Mouse (Mus musculus) stomach, embryonic 15.5 days (tissue): ENCODE measurements around the gene Oas1a. TPM values are rescaled to one million over a fixed set of nuclear protein-coding genes. Genes with fewer than 3 reads are reported as not detected.
"Not testable (repeated sequence)": the region's sequence is repeated elsewhere in the genome, so short reads cannot be mapped to it uniquely, and the experiment has no call there.

ENCODE experiments used
- ATAC-seq: fragments of 200-750 bp; cut with Nextera tagmentation; 2 replicates; pipeline ENCODE4 v1.8.0; 2017; ENCODE audit warnings: low read depth, moderate number of reproducible peaks, moderate TSS enrichment; ENCODE audit not compliant: insufficient read depth, low FRiP score
- H3K27ac ChIP-seq: fragments of 300-500 bp; sonication (generic); 2 replicates; pipeline ENCODE4 v1.5.1; 2015; ENCODE audit warnings: mild to moderate bottlenecking, inconsistent platforms
- H3K27me3 ChIP-seq: fragments of 300-500 bp; sonication (generic); replicated peaks from 2 replicates; pipeline ENCODE4 v1.6.1; 2015; ENCODE audit warnings: inconsistent platforms
- H3K36me3 ChIP-seq: fragments of 300-500 bp; sonication (generic); 2 replicates; pipeline ENCODE4 v1.6.1; 2015; ENCODE audit warnings: inconsistent platforms
- H3K4me1 ChIP-seq: fragments of 300-500 bp; sonication (generic); 2 replicates; pipeline ENCODE4 v1.6.1; 2015; ENCODE audit warnings: inconsistent platforms
- H3K4me2 ChIP-seq: fragments of 300-500 bp; sonication (generic); 2 replicates; pipeline ENCODE4 v1.6.1; 2015; ENCODE audit warnings: mild to moderate bottlenecking, inconsistent platforms
- H3K4me3 ChIP-seq: fragments of 300-500 bp; sonication (generic); replicated peaks from 2 replicates; pipeline ENCODE4 v1.5.1; 2015; ENCODE audit warnings: inconsistent platforms
- H3K9ac ChIP-seq: fragments of 300-500 bp; sonication (generic); 2 replicates; pipeline ENCODE4 v1.6.1; 2015; ENCODE audit warnings: inconsistent platforms
- H3K9me3 ChIP-seq: fragments of 300-500 bp; sonication (generic); 2 replicates; pipeline ENCODE4 v1.6.1; 2016; ENCODE audit warnings: inconsistent platforms
- WGBS: fragments of 180-500 bp; shearing (Covaris S2); methylation state at CpG from one replicate; pipeline ENCODE4 v1.1.7; 2015; 5-methylcytosine and 5-hydroxymethylcytosine counted together
- polyA plus RNA-seq: library from polyadenylated mRNA; unstranded; fragments of >200 nt; fragmentation: Nextera tagmentation; extraction: Ambion mirVana; gene quantifications from 2 replicates; pipeline ENCODE4 v1.2.1, GENCODE M21; 2015

Gene Oas1a
- polyA plus RNA-seq, 1 experiment from 2014 or later: 4.6 TPM

DNA sequence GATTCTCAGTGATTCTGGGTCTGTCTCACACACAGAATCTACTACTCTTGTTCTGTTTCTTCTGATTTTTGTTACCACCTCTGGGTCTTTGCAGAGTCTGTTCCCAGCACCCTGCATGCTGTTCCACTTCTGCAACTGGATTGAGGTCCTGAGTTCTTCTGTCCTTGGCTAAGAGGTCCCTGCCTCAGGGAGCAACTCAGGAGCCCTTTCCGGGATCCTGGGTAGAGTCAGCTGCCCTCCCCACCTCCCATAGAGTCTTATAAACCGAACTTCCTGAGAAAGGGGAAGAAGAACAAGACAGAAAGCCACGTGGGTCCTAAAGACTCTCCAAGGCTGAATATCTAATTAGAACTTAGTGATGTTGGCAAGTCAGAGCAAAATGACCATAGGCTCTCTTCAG, 16.3 kb downstream of the Oas1a start:
- H3K9ac ChIP-seq: no peak overlapping the region
- H3K4me3 ChIP-seq: no peak overlapping the region
- no peaks in the 10 kb centered on the region for H3K9me3 ChIP-seq
- WGBS: 60% methylated on average over 3 of the region's 3 CpGs
- no peak for ATAC-seq
- H3K27ac ChIP-seq: no peak overlapping the region
- H3K36me3 ChIP-seq: no peaks in the 10 kb centered on the region
- H3K27me3 ChIP-seq: no peaks in the 10 kb centered on the region
- no peak overlapping the region for H3K4me2 ChIP-seq
- no peaks in the 10 kb centered on the region for H3K4me1 ChIP-seq

DNA sequence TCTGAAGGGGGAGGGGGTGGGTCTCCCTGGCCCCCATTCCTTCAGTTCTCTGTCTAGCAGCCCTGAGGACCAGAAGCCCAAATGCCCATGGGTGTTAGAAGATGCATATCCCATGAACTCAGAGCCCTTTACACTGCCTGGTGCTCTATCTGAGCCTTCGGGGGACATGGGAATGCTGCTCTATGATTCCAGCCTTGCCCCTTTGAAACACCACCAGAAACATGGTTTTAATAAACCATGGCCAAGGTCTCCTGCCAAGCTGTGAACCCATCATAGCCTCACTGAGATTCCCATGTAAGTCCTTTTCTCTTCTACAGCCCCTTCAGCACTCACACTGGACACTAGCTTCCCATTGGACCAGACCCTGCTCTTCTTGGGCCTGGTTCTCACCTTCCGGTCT, 17.3 kb downstream of the Oas1a start:
- no peaks in the 10 kb centered on the region for H3K27me3 ChIP-seq
- H3K4me2 ChIP-seq: no peak overlapping the region
- H3K36me3 ChIP-seq: no peaks in the 10 kb centered on the region
- no peak for ATAC-seq
- WGBS: 77% methylated on average over 2 of the region's 2 CpGs
- no peak overlapping the region for H3K27ac ChIP-seq
- H3K4me3 ChIP-seq: no peak overlapping the region
- H3K9me3 ChIP-seq: no peaks in the 10 kb centered on the region
- H3K9ac ChIP-seq: no peak overlapping the region
- H3K4me1 ChIP-seq: no peaks in the 10 kb centered on the region

DNA sequence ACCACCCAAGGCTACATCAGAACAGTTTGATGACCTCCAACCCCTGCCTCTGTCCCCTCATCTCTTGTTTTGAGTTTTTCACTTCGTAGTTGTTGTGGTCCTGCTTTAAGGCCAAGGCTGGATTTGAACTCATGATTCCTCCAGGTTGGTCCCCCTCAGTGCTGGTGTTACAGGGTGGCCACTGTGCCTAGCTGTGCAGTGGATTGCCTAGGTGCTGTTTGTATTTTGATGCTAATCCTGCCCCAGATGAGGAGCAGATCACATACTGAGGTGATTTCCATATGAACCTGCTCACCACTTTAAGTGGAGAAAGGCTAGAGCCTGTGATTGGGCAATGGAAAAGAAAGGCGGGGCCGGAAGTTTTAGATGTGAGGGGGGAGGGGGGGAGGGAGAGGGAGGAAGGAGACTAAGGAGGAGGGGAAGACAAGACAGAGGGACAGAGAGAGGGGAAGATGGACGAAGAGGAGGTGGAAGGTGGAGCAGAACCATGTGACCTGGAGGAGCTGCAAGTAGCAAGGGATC, 19.0 kb downstream of the Oas1a start:
- H3K9ac ChIP-seq, H3K4me3 ChIP-seq, H3K4me2 ChIP-seq, H3K9me3 ChIP-seq, H3K36me3 ChIP-seq, H3K27me3 ChIP-seq, H3K27ac ChIP-seq, ATAC-seq, H3K4me1 ChIP-seq: not testable (repeated sequence)
- 32% methylated on average over 4 of the region's 4 CpGs for WGBS

DNA sequence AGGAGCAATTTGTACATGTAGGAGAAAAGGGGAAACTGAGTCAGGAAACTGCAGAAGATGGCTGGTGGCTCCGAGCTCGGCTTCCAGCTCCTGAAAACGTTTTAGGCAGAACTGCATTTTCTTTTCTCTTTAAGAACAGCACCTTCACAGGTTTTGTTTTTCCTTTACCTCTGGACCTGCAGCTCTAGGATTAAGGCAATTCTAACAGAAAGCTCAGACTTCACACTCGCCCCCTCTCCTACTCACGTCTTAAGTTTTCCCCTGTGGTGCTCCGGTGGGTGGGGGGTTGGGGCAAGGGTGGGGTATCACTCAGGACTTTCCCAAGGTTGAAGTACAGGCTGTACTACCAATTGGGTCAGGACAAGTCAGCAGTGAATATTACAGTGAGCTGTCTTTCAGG, 19.5 kb downstream of the Oas1a start:
- 35% methylated on average over 6 of the region's 6 CpGs for whole genome bisulfite sequencing
- no peaks in the 10 kb centered on the region for H3K36me3 ChIP-seq

DNA sequence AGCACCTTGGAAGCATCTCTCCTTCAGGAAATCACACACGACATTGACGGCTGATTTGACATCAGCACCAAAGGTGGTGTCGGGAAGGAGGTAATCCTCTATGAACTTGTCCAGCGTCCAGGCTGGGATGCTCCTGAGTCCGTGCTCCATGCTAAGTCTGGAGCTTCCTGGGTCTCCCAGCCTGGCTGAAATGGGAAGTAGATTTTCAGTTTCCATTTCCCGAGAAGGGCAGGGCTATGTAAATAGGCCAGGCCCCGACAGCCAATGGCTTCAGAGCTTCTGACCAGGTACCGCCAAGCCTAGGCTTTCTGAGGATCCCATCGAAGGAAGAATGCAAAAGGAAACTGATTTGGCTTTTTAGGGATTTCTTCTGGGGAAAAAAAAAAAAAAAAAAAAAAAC, 19.9 kb downstream of the Oas1a start, which contains the start of gene Oas1g:
TSS of gene Oas1g (minus strand) at position 201 of the 400 bp plus-strand sequence.
- H3K27ac ChIP-seq, H3K9me3 ChIP-seq, H3K4me1 ChIP-seq, H3K4me3 ChIP-seq, H3K36me3 ChIP-seq, H3K4me2 ChIP-seq, ATAC-seq, H3K9ac ChIP-seq, H3K27me3 ChIP-seq: not testable (repeated sequence)
- 7% methylated on average over 7 of the region's 9 CpGs for WGBS

More for the DNA sequence above, 19.5 kb downstream of the Oas1a start:
- no peaks in the 10 kb centered on the region for H3K27me3 ChIP-seq
- no peak overlapping the region for H3K9ac ChIP-seq
- no peak overlapping the region for H3K27ac ChIP-seq
- H3K4me1 ChIP-seq: no peaks in the 10 kb centered on the region
- no peaks in the 10 kb centered on the region for H3K9me3 ChIP-seq
- H3K4me3 ChIP-seq: no peak overlapping the region
- ATAC-seq: no peak
- H3K4me2 ChIP-seq: no peak overlapping the region

DNA sequence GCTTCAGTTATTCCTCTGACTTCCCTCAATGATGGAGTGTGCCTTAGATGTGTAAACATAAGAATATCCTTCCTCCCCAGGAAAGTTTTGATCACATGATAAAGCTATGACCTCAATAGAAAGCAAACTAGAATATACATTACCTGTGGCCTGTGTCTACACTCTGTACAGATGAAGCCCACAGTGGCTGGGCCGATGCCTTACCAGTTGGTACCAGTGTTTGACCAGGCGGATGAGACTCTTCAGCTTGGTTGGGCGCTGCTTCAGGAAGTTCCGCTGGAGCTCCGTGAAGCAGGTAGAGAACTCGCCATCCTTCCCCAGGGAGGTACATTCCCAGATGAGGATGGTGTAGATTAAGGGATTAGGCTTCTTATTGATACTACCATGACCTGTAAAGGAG, 25.6 kb downstream of the Oas1a start:
- not testable (repeated sequence) for H3K9ac ChIP-seq, H3K27me3 ChIP-seq, H3K36me3 ChIP-seq, H3K4me3 ChIP-seq, H3K27ac ChIP-seq, H3K4me1 ChIP-seq, H3K9me3 ChIP-seq, ATAC-seq, H3K4me2 ChIP-seq
- WGBS: 90% methylated on average over 6 of the region's 6 CpGs

DNA sequence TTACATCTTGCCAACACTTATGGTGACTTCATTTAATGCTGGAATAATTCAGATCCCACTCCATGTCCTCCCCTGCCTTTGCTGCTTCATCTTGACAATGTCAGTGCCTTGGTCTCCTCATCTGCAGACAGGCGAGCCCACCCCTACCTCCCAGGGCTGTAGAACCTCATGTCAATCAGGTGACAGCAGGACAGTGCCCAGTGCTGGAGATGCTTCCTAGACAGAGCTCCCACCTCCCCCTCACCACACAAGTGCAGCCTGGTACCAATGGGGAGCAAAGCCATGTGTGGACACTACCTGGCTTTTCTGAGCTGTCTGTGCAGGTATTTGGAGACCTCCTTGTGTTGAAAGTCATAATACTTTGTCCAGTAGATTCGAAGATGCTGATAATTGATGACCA, 28.5 kb downstream of the Oas1a start:
- WGBS: 63% methylated on average over 2 of the region's 2 CpGs
- not testable (repeated sequence) for H3K9me3 ChIP-seq, H3K27ac ChIP-seq, ATAC-seq, H3K9ac ChIP-seq, H3K4me3 ChIP-seq, H3K4me2 ChIP-seq, H3K36me3 ChIP-seq, H3K27me3 ChIP-seq, H3K4me1 ChIP-seq

DNA sequence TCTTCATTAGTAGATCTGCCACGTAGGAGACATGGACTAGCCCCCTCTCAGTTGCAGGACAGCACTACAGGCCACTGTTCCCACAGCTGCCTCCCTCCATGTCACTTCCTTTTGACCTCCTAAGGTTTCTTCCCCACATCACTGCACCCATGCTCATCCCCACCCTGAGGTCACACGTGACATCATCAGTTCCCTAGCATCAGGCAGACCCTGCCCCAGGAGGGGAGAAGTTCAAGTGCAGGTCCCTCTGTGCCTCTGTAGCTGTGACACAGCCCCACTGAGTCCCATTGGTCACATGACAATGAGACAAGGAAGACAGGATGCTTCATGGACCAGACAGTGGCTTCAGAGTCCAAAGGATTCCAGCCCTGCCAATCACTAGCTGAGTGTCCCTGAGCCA, 29.9 kb downstream of the Oas1a start:
- H3K9ac ChIP-seq, H3K36me3 ChIP-seq, H3K27me3 ChIP-seq, H3K27ac ChIP-seq, H3K4me1 ChIP-seq, ATAC-seq, H3K4me2 ChIP-seq, H3K9me3 ChIP-seq, H3K4me3 ChIP-seq: not testable (repeated sequence)
- 74% methylated on average over 2 of the region's 2 CpGs for WGBS

DNA sequence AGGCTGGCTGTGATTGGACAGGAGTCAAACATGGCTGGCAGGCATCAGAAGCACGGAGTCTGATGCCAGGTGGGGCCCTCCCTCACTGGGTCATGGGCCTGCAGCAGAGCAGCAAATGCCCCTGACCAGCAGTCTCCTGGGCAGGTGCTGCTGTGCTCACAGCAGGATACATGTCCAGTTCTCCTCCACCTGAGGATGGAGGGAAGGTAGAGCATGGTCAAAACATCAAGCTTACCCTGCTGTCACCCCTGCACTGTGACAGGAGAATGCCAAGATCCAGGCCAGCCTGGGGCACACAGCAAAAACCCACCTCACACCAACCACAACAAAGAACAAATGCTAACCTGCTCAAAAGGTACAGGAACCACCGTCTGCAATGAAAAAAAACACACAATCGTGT, 30.5 kb downstream of the Oas1a start:
- H3K36me3 ChIP-seq, H3K9me3 ChIP-seq, H3K9ac ChIP-seq, H3K27ac ChIP-seq, ATAC-seq, H3K27me3 ChIP-seq, H3K4me3 ChIP-seq, H3K4me1 ChIP-seq, H3K4me2 ChIP-seq: not testable (repeated sequence)
- 50% methylated on average over 2 of the region's 3 CpGs for WGBS

DNA sequence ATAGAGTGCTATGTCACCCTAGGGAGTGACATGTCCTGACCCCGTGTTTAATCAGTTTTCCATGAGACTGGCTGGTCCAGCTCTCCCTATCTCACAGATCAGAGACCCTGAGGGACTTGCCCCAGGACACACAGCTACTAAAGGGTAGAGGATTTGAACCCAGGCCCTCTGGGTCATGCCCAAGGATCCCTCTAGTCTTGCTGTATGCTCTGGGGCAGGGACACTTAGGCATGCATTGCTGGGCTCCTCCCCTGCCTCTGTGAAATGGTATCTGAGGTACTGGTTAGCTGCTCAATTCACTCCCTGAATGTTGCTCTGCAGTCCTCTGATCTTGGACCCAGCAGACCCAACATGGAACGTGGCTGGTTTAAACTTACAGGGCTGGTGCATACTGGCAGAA, 35.9 kb downstream of the Oas1a start:
- Histone ChIP-seq H3K9me3 (no peaks in the 10 kb centered on the region), H3K27me3 (no peaks in the 10 kb centered on the region), H3K27ac (no peak overlapping the region), H3K4me1 (no peaks in the 10 kb centered on the region), H3K9ac (no peak overlapping the region), H3K4me2 (no peak overlapping the region), H3K36me3 (no peaks in the 10 kb centered on the region), H3K4me3 (no peak overlapping the region)
- no peak for ATAC-seq
- WGBS: 44% methylated on average over 2 of the region's 2 CpGs

DNA sequence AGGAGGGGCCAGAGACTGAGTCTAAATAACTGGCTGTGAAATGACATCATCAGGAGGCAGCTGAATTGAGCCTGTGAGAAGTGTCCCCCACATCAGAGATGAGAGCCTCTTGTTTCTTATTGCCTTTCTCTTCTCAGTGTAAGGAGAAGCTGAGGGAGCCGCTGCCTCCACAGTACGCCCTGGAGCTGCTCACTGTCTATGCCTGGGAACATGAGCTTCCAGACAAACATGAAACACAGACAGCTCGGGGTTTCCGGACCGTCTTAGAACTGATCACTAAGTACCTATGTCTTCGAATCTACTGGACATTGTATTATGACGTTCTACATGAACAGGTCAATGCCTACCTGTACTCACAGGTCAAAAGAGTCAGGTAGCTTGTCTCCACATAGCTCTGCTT, 36.5 kb downstream of the Oas1a start:
- Histone ChIP-seq H3K27me3 (no peaks in the 10 kb centered on the region), H3K4me1 (no peaks in the 10 kb centered on the region), H3K9me3 (no peaks in the 10 kb centered on the region), H3K4me2 (no peak overlapping the region), H3K27ac (no peak overlapping the region), H3K36me3 (no peaks in the 10 kb centered on the region), H3K4me3 (no peak overlapping the region), H3K9ac (no peak overlapping the region)
- ATAC-seq: no peak
- WGBS: 75% methylated on average over 7 of the region's 7 CpGs

DNA sequence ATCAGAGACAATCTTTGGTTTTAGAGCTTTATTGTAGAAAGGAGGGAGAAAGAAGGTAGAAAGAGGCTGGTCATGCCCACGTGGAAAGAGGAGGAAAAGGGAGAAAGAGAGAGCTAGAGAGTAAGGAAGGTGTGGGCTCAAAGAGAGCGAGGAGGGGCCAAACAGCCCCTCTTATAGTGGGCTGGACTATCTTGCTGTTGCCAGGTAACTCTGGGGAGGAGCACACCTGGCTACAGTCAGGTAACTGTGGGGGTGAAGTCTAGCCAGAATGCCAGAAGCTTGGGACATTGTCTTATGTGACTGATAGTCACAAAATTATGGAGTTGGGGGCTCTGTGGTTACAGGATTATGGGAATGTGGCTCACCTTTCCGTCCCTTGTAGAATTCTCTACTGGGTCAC, 37.2 kb downstream of the Oas1a start:
- Histone ChIP-seq H3K4me1 (no peaks in the 10 kb centered on the region), H3K9ac (no peak overlapping the region), H3K27ac (no peak overlapping the region), H3K27me3 (no peaks in the 10 kb centered on the region), H3K4me2 (no peak overlapping the region), H3K4me3 (no peak overlapping the region), H3K36me3 (no peaks in the 10 kb centered on the region), H3K9me3 (no peaks in the 10 kb centered on the region)
- ATAC-seq: no peak
- WGBS: 49% methylated on average over 3 of the region's 3 CpGs

DNA sequence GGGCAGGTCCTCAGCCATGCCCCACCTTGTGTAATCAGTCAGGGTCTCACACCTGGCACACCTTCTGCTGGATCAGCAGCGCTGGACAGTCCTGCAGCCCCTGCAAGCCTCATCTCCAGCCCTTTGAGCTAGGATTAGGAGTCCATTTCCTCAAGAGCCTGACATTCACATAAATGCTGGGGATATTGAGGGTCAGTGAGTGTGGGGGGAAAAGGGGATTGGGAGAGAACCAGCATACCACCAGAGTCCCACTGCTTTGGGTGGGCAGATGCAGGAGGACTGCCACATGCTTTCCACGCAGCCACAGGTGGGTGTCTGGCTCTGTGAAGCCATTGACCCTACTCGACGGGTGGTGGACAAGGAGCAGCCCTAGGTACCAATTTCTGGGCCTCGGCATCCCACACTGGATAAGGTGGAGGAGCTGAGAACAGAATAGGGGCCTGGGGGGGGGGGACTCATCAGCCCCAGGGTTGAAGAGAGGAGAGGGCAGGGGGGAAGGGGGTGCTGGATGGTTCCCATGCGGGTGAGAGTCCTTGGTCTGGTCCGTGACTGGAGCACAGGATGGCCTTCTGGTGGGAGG, 37.8 kb downstream of the Oas1a start:
- Histone ChIP-seq H3K36me3 (no peaks in the 10 kb centered on the region), H3K4me1 (no peaks in the 10 kb centered on the region), H3K27ac (no peak overlapping the region), H3K9me3 (no peaks in the 10 kb centered on the region), H3K27me3 (no peaks in the 10 kb centered on the region), H3K4me3 (no peak overlapping the region), H3K4me2 (no peak overlapping the region), H3K9ac (no peak overlapping the region)
- ATAC-seq: no peak
- WGBS: 75% methylated on average over 7 of the region's 7 CpGs
